Mouse (Mus musculus) c-Kit-positive CD71-positive TER-119-negative erythroid progenitor cells, embryonic 14.5 days (primary cell): Measurements from ENCODE around the gene Gm3476.
"Not testable (repeated sequence)": the region's sequence is repeated elsewhere in the genome, so short reads cannot be mapped to it uniquely, and the experiment has no call there.

Experiments
- DNase-seq: peaks from one replicate; pipeline ENCODE4 v3.0.0-alpha.2; 2013; ENCODE audit warnings: low read depth

Gm3476 gene

DNA sequence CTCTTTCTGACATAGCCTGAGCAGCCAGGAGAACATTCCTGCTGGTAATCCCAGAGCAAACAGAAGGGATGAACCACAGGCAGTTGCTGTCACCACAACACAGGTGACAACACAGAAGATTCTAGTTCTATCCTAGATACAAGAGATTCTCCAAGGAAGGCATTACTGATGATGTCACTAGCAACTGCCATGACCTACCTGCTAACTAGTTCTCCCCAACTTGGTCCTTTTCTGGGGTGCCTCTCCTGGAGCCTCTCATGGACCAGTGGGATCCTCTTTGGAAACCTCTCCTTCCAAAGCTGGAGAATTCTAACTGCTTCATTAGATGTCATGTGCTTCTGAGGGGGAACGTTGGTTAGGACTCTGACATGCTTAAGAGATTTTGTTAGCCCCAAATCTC lies at the start of gene Gm3476:
TSS of gene Gm3476 (minus strand) at position 101 of the 400 bp plus-strand sequence.
- DNase-seq = not testable (repeated sequence)

DNA sequence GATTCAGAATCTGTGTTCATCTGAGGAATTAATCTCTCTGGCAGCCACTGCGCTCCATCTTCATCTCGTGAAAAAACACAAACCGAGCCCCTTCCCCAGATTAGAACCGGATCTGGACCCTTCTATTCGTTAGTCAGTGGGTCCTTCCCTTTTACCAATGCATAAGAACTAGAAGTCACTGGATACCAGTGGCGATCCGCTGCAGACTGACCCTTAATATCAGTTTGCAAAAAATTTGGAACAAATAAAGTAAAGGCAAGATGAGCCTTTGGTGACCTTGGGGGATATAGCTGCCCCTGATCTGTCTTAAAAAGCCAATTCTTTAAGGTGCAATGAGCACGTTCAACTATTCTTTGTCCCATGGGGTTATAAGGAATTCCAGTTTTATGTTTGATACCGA lies 37.9 kb upstream of the Gm3476 start:
- not testable (repeated sequence) for DNase-seq

DNA sequence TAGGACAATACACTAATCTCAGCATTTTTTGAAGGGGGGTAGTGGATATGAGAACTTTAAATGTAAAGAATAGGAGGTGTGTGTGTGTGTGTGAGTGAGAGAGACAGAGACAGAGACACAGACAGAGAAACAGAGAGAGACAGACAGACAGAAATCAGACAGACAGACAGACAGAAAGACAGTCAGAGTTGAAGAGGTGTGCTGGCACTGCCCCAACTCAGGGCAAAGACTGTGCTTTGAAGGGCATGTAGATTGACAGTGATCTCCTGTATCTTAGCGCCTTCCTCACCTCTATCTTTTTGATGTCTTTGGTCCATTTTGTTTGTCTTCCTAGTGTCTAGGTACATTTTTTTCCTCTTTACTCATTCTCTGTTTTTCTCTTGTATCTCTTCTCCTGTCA lies 35.5 kb upstream of the Gm3476 start:
- DNase-seq = not testable (repeated sequence)

DNA sequence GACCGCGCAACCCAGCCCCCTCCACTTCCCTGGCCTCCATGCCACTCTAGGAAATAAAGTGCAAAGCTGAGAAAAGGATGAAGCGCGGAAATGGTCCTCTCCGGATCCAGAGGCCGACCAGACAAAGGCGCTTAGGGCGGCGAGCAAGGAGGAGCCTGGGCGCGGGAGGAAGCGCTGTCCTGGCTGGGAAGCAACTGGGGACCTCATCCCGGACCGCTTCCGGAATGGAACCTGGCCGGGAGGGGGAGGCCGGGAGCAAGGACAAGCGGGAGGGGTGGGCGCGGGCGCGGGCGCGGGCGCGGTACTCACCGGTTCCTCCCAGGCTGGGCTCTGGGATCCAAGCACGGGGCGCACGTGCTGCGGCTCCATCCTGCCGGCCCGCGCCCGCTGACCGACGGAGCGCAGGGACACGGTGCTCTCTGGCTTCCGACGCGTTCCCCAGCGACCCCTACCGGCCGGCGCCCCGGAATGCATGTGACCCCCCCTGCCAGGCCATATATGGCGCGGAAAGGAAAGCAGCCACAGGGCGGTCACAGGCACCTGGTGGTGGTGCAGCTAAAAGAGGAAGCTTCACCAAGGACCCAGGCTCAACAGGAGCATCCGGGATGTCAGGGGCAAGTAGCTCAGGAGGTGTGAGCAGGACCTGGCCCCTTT lies 17.2 kb downstream of the Gm3476 start, which contains the start of gene Gm3468:
TSS of gene Gm3468 (minus strand) at position 394 of the 654 bp plus-strand sequence.
- DNase-seq = not testable (repeated sequence)

DNA sequence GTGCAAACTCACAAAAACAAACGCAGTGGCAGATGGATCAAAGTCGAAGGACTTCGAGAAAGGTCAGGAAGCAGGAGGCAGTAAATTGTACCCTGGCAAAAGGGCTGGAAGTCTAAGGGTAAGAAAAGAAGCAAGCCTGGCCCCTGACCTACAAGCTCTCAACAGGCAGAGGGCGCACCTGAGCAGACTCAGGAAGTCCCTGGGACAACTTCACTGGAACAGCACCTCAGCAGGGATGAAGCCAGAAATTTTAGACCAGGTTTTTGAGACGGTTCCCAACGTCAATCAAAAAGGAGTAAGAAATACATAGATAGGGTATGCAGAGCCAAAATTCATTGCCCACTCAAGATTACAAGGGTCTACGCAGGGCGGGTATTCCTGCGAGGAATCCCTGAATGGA lies 18.1 kb downstream of the Gm3476 start:
- DNase-seq = not testable (repeated sequence)

DNA sequence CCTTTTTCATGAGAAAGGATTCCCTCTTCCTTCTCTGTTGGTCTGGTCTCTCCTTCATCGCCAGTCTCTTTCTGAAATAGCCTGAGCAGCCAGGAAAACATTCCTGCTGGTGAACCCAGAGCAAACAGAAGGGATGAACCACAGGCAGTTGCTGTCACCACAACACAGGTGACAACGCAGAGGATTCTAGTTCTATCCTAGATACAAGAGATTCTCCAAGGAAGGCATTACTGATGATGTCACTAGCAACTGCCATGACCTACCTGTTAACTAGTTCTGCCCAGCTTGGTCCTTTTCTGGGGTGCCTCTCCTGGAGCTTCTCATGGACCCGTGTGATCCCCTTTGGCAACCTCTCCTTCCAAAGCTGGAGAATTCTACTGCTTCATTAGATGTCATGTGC lies 31.8 kb downstream of the Gm3476 start, which contains the start of gene Gm8206:
TSS of gene Gm8206 (minus strand) at position 101 of the 400 bp plus-strand sequence.
- not testable (repeated sequence) for DNase-seq

GRCm38 (mm10) chr14:6058167-6058566 lies 67.4 kb downstream of the Gm3476 start, which contains the start of gene Gm6337:
Gene Gm6337 (minus strand): TSS chr14:6058267.
- DNase-seq = not testable (repeated sequence)
